Mouse (Mus musculus): Measurements from ENCODE around the gene Hdlbp. TPM values are rescaled to one million over a fixed set of nuclear protein-coding genes. Genes with fewer than 3 reads are reported as not detected.
"Not testable (repeated sequence)": the region's sequence is repeated elsewhere in the genome, so short reads cannot be mapped to it uniquely, and the experiment has no call there.

Hdlbp gene
- polyA plus RNA-seq, 1 experiment: 87.3 TPM

DNA sequence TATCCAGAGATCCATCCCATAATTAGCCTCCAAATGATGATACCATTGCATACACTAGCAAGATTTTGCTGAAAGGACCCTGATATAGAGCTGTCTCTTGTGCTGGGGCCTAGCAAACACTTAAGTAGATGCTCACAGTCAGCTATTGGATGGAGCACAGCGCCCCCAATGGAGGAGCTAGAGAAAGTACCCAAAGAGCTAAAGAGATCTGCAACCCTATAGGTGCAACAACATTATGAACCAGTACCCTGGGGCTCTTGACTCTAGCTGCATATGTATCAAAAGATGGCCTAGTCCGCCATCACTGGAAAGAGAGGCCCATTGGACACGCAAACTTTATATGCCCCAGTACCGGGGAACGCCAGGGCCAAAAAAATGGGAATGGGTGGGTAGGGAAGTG lies 28.5 kb downstream of the Hdlbp start:
- not testable (repeated sequence) for DNase-seq (ENCODE audit: extremely low spot score in 1 of 2, low spot score in 1 of 2)

DNA sequence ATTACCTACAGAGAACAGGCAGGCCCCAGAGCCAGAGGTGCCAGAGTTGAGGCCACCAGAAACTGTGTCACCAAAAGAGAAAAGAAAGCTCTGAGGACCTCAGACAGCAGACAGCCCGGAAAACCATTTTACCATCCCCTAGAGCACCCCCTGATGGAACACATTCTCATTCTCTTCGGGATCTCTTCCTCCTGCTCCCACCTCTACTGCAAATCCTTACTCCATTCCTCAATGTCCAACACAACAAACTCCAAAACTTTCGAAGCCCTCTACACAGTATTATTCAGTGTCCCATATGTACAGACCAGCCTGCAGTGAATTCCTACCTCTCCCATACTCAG lies 32.8 kb downstream of the Hdlbp start:
- DNase-seq (ENCODE audit: extremely low spot score in 1 of 2, low spot score in 1 of 2): no peak

DNA sequence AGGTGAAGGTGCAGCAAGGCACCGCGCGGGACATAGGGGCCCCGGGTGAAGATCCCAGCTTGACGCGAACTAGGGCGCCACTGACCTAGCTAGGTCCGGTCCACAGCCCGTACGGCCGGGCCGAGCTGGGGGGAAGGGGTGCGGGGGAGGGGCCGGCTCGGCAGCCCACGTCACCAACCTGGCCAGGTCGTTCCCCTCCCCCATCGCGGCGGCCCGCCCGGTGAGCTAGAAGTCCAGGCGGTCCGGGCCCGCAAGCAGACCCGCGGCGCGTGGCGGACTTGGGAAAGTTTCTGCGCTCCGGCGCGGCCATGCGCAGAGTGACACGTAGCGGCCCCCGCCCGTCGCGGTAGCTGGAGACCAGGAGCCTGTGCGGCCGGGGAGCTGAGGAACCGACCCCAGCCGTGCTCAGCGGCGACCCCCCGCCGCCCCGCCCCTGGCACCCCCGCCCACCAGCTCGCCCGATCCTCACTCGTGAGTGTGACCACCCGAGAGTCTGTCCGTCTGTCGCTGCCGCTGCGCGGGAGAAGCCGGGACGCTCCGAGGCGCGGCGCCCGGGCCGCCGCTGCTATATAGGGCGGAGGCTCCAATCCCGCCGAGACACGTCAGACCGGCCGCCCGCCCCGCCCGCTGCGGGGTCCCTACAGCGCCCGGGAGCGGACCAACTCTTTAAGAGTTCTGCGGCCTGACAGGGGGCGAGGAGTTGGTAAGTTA lies 33.3 kb downstream of the Hdlbp start:
- DNase-seq (ENCODE audit: extremely low spot score in 1 of 2, low spot score in 1 of 2): peak in 1 of 2 experiments; percentile 52

DNA sequence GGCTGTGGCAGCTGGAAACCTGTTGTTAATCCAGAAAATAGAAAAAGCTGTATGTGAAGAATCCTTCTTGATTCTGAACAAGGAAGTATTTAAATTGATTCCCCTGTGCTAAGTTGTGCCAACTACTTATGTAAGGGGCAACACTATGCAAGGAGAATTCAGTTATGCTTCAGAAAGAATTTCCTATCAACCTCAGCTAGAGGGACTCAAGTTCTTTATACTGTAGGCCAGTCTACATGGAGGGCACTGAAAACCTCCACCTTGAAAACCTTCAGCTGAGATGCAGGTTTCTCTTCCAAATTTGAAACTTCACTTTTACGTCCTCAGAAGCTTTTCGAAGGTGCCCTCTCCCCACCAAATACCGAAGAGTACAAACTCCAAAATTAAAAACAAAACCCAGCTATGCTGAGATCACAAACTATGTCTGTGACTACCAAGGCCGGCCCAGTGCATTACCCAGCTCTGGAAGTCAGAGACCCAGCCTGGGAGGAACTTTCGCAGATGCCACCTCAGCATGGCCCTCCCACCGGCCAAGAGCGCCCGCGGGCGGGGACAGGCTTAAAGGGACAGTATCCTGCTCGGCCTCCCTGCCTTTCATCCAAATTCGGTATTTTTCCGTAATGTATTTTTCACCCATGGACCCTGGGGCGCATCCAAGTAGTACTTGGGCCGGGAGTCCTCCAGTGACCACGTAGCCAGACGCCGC lies 34.1 kb downstream of the Hdlbp start:
- DNase-seq (ENCODE audit: extremely low spot score in 1 of 2, low spot score in 1 of 2): peak; percentile 15 to 59

DNA sequence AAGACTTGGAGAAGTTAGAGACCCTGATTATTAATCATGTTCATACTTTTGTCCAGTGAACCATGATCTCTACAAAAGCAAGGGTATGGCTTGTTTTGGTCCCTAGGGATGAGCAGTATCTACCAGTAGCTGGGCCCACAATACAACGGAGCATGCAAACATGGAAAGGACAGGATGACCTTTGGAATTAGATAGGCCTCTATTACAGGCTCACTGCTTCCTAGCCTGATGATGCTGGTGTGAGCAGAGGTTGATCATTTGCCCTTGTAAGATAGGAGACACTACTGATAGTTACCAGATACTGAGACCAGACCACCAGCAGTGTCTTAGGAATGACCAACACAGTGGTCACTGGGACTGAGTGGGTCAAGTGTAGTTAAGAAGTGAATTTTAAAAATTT lies 39.3 kb downstream of the Hdlbp start:
- no peak for DNase-seq (ENCODE audit: extremely low spot score in 1 of 2, low spot score in 1 of 2)

DNA sequence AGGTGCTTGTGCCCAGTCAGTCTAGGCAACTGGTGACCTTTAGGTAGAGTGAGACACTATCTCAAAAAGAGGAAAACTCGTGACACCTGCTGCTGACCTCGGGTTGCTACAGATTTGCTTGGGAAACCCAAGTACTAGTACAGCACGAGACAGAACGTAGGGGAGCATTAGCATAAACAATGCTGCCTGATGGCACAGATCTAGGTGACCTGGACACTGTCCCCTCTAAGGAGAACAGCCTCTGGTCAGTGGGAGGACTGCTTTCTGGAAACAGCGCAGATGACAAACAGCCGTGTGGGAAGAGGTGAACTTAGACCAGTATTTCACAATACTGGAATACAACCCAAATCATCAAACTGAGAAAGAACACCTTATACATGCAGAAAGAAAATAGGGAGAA lies 46.5 kb downstream of the Hdlbp start:
- no peak for DNase-seq (ENCODE audit: extremely low spot score in 1 of 2, low spot score in 1 of 2)

DNA sequence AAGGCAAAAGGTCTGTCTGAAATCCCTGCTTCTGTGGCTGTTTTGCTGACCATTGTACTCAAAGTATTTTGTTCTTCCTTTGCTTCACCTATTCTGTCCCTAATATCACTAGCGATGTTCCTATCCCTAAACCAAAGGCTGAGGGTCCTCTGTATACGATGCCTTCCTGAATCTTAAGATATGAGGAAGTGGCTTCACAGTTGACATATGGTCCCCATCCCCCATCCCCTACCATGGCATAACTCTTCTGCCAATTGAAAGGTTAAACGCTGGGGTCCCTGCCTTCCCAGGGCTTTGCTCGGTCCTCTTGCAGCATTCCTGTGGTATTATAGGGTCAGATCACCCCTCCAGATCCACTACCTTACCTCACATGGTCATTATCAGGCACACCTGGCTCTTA lies 75.2 kb downstream of the Hdlbp start:
- DNase-seq (ENCODE audit: extremely low spot score in 1 of 2, low spot score in 1 of 2): no peak

DNA sequence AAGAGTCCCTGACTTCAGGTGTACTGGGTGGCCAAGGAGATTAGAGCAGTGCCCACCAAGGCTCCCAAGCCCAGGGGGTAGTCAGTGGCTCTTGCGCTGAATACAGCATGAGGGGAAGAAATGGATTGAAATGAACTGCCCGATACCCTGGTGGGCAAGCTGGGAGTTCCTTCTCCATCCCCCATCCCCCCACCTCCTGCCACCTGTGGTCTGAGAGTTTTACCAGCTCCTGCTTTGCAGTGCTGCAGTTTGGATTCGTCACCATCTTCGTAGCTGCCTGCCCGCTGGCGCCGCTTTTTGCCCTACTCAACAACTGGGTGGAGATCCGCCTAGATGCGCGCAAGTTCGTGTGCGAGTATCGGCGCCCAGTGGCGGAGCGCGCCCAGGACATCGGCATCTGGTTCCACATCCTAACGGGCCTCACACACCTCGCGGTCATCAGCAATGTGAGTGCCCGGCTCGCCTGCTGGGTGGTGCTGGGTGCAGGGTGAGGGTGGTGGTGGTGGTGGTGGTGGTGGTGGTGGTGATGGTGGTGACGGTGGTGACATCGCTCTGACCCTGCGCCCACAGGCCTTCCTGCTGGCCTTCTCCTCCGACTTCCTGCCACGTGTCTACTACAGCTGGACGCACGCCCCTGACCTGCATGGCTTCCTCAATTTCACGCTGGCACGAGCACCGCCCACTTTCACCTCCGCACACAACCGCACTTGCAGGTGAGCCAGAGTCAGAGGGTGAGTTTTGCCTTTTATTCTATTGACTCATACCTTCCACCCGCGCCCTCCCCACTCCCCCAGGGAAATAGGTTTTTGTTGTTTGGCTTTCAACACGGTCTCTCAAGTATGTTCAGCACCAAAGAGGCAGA lies 77.2 kb downstream of the Hdlbp start:
- DNase-seq (ENCODE audit: extremely low spot score in 1 of 2, low spot score in 1 of 2): no peak

DNA sequence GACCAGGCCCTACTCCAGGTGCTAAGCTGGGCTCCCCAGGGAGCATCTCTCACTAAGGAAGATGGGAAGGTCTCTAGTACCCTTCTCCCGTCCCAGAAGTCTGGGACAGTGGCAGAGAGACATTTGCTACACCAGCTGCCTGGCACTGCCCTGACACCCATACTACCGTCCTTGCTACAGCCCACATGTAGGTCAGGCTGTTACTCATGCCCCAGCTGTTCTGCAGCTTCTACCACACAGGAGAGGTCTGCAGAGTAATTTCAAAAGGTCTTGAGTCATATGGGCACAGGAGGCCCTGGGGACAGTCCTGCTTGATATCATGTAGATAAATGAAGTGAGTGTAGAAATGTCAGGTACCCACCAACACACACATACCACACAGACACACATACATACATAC lies 89.7 kb downstream of the Hdlbp start:
- no peak for DNase-seq (ENCODE audit: extremely low spot score in 1 of 2, low spot score in 1 of 2)

DNA sequence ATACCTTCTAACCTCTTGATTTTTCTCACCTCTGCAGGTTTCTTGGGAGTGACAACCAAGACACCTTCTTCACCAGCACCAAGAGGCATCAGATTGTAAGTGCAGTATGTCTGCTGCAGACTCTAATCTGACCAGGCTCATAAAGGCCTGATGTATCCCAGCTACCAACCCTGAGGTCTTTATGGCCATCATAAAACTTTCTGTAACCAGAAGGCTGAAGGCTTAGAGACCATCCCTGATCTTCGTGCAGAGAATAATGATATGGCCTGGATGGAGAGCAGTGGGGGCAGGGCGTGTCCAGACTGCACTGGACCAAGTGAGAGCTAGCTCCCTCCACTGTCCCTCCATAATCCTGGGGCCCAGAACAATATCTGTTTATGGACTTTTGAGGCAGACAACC lies 91.4 kb downstream of the Hdlbp start:
- no peak for DNase-seq (ENCODE audit: extremely low spot score in 1 of 2, low spot score in 1 of 2)

DNA sequence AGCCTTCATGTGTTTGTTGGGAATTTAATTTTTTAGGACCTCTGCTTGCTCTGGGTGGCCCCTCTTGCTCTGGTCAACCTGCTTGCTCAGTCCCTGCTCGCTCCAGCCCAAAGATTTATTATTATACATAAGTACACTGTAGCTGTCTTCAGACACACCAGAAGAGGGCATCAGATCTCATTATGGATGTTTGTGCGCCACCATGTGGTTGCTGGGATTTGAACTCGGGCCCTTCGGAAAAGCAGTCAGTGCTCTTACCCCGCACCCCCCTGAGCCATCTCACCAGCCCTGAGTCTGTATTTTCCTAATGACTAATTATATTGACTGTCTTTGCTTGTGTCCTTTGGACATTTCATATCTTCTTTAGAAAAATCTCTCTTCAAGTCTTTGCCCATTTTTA lies 99.5 kb downstream of the Hdlbp start:
- DNase-seq (ENCODE audit: extremely low spot score in 1 of 2, low spot score in 1 of 2): no peak

DNA sequence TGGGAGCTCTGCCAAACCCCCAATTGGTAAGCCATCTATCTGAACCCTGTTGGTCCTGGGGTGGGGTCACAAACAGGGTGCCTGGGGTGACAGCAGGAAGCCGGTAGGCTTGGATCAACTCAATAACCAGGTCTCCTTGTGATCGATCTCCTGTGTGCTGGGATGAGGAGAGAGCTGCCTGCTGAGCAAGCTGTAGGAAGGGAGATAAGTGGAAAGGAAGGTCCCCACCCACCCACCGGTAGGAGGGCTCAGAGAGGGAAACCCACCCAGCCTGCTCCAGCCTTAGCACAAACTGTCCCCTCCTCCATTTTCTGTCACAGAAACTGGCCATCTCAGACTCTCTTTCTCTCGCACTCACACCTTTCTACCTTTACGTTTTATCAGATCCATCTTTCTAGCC lies 101.3 kb downstream of the Hdlbp start:
- DNase-seq (ENCODE audit: extremely low spot score in 1 of 2, low spot score in 1 of 2): no peak

DNA sequence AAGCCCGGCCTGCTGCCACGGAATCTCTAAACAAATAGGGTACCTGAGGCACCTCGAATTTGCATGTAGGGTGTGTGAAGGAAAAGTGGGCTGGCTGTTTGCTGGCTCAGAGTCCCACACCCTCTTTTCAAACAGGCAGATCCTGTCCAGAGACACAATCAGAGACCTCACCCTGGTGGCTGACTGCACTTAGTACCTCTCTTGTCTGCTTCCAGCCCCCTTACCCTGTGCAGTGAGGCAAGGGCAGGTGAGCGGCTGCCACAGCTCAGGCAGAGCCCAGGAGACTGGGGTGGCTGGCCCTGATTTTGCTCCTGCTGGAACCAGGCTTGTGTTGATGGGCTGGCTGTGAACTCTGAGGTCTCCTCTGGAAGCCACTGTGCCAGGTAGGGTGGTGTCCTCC lies 105.0 kb downstream of the Hdlbp start, which contains the start of gene Ano7:
Gene Ano7, plus strand, starts transcription at position 266 of the 400 bp plus-strand sequence.
- no peak for DNase-seq (ENCODE audit: extremely low spot score in 1 of 2, low spot score in 1 of 2)

DNA sequence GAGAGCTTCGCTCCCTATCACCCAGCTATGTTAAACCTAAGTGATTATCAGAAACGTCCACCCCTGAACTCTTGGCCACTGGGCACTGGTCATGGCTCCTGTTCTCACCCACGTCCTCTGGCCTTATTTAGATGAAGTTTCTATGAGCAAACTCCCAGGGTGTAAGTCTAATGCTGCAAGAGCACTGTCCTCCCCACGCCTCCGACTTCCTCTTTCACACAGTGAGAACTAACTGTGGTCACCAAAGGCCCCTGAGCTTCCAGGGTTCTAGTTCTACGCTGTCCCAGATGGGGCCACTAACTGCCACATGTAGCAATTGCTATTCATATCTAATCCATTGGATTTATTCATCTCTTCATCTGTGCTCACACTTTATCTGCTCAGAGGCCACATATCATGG lies 113.0 kb downstream of the Hdlbp start:
- DNase-seq (ENCODE audit: extremely low spot score in 1 of 2, low spot score in 1 of 2): no peak

DNA sequence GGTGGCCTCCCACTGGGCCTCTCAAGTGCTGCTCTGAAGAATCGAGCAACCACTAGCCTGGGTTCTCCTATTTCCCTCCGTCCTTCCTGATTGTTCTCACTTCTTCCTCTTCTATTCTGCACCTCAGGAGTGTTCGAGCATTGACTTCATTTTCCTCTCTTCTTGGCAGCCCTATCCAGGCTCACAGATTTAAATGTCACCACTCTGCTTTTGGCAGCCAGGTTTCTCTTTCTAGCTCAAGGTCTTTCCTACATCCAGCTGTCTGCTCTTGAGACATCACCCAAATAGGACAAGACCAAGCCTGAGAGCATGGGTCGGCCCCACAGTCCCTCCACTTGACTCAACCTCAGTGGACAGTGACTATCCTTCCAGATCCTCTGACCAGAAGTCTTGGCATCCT lies 116.0 kb downstream of the Hdlbp start:
- DNase-seq (ENCODE audit: extremely low spot score in 1 of 2, low spot score in 1 of 2): peak in 1 of 2 experiments; percentile 20

Other genes with a start within 250 kb of the Hdlbp start
- gene Sned1, start 243.0 kb downstream of the Hdlbp start, polyA plus RNA-seq (2012; rRNA removed): 6.0 and 7.7 TPM in 2 replicates
- gene Mterf4, start 172.9 kb downstream of the Hdlbp start, polyA plus RNA-seq (2012; rRNA removed): 16.0 and 18.6 TPM in 2 replicates
- gene Ppp1r7, start 136.0 kb downstream of the Hdlbp start, polyA plus RNA-seq (2012; rRNA removed): 24.1 and 27.7 TPM in 2 replicates
- 4.2 and 7.1 TPM in 2 replicates for gene Pask, start 135.3 kb downstream of the Hdlbp start, polyA plus RNA-seq (2012; rRNA removed)
- 0.86 and 1.3 TPM in 2 replicates for gene Ano7, start 104.9 kb downstream of the Hdlbp start, polyA plus RNA-seq (2012; rRNA removed)
- gene Farp2, start 33.3 kb upstream of the Hdlbp start, polyA plus RNA-seq (2012; rRNA removed): 4.9 and 5.1 TPM in 2 replicates
- 359 and 411 TPM in 2 replicates for gene Stk25, start 179.8 kb upstream of the Hdlbp start, polyA plus RNA-seq (2012; rRNA removed)
- 48.4 and 53.9 TPM in 2 replicates for gene Bok, start 206.8 kb upstream of the Hdlbp start, polyA plus RNA-seq (2012; rRNA removed)